Mouse (Mus musculus): Measurements from ENCODE around the gene Mrgprh. TPM values are rescaled to one million over a fixed set of nuclear protein-coding genes. Genes with fewer than 3 reads are reported as not detected.
"Not testable (repeated sequence)": the region's sequence is repeated elsewhere in the genome, so short reads cannot be mapped to it uniquely, and the experiment has no call there.

The Mrgprh gene
- polyA plus RNA-seq, 1 experiment from 2014 or later: not detected

DNA sequence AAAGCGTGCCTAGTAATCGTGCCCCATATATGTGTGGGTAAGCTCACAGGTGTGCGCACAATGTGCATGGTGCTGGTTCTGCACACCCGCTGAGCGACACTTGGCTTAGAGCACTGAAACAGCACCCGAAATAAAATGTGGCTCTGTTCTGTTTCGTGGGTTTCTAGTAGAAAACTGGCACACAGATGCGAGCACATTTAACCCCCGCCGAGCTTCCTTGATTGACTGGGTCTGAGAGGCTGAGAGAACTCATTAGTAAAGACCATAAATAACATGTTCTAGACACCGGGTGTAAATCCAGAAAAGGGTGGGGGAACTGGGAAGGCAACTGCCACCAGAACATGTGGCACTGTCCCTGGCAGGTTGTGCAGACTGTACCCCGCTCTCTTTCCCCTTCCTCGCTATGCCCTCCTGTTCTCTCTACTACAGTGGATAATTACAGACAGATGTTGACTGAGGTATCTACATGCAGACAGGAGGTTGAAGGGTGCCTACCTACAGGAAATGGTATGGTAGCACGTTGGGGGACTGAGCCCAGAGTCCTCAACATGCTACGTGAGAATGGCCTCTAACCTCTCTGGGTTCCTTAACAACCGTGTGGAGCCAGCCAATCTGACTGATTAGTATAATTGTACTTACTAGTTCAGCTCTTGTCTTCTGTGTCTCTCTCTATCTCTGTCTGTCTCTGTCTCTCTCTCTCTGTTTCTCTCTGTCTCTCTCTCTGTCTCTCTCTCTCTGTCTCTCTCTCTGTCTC is 3.4 kb upstream of the Mrgprh start:
- Histone ChIP-seq H3K4me3 (replicated peaks) (no peak overlapping the region), H3K36me3 (no peaks in the 10 kb centered on the region), H3K9me3 (no peaks in the 10 kb centered on the region), H3K4me2 (replicated peaks) (no peak overlapping the region), H3K27me3 (no peaks in the 10 kb centered on the region), H3K27ac (no peak overlapping the region), H3K4me1 (replicated peaks) (no peaks in the 10 kb centered on the region), H3K9ac (replicated peaks) (no peak overlapping the region)
- 75% methylated on average over 16 of the region's 16 CpGs for WGBS
- ATAC-seq: no peak

GRCm38 (mm10) chr17:12880178-12880577 is 4.3 kb downstream of the Mrgprh start:
- H3K4me1 ChIP-seq (replicated peaks): 0 out of 2 replicates have a peak, but pooled peaks cover 2% of the 10 kb centered on the region
- H3K36me3 ChIP-seq: no peaks in the 10 kb centered on the region
- H3K9ac ChIP-seq (replicated peaks): no peak overlapping the region; the same call in 1 of the 2 replicates
- H3K4me2 ChIP-seq (replicated peaks): peak overlapping the region; percentile 22
- no peak overlapping the region for H3K4me3 ChIP-seq (replicated peaks)
- 4% methylated on average over 14 of the region's 14 CpGs for WGBS
- peak; percentile 70; the same call in 1 of the 2 replicates for ATAC-seq
- peaks cover 4% of the 10 kb centered on the region; the same call in 1 of the 2 replicates for H3K27me3 ChIP-seq
- H3K9me3 ChIP-seq: no peaks in the 10 kb centered on the region
- H3K27ac ChIP-seq: no peak overlapping the region

DNA sequence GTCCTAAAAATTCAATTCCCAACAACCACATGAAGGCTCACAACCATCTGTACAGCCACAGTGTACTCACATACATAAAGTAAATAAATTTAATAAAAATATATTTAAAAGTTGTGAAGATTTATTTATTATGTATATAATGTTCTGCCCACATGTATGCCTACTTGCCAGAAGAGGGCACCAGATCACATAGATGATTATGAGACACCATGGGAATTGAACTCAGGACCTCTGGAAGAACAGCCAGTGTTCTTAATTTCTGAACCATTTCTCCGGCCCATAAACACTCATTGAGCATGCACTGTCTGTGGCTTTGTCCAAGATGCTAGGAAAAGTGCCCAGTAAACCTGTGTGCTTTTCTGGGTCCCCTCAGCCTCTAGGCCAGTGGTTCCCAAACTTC is 5.4 kb downstream of the Mrgprh start:
- ATAC-seq: no peak
- no peak overlapping the region for H3K4me2 ChIP-seq (replicated peaks)
- 83% methylated on average over 1 of the region's 1 CpGs for WGBS

GRCm38 (mm10) chr17:12886620-12887019 is 10.8 kb downstream of the Mrgprh start:
- H3K27ac ChIP-seq: no peak overlapping the region
- H3K9ac ChIP-seq (replicated peaks): no peak overlapping the region
- peaks cover 27% of the 10 kb centered on the region for H3K36me3 ChIP-seq
- 35% methylated on average over 6 of the region's 6 CpGs for WGBS
- H3K4me3 ChIP-seq (replicated peaks): no peak overlapping the region
- ATAC-seq: no peak
- H3K9me3 ChIP-seq: no peaks in the 10 kb centered on the region
- H3K4me1 ChIP-seq (replicated peaks): no peaks in the 10 kb centered on the region
- no peak overlapping the region for H3K4me2 ChIP-seq (replicated peaks)
- H3K27me3 ChIP-seq: no peaks in the 10 kb centered on the region

More for the DNA sequence above, 5.4 kb downstream of the Mrgprh start:
- no peak overlapping the region for H3K27ac ChIP-seq
- H3K4me1 ChIP-seq (replicated peaks): 0 out of 2 replicates have a peak, but pooled peaks cover 2% of the 10 kb centered on the region
- H3K27me3 ChIP-seq: peaks cover 4% of the 10 kb centered on the region; the same call in 1 of the 2 replicates
- H3K36me3 ChIP-seq: no peaks in the 10 kb centered on the region
- no peak overlapping the region for H3K9ac ChIP-seq (replicated peaks)
- no peak overlapping the region for H3K4me3 ChIP-seq (replicated peaks)
- no peaks in the 10 kb centered on the region for H3K9me3 ChIP-seq

- no peak overlapping the region for H3K27ac ChIP-seq
- 85% methylated on average over 15 of the region's 15 CpGs for WGBS
- H3K9me3 ChIP-seq: no peaks in the 10 kb centered on the region
- no peak overlapping the region for H3K9ac ChIP-seq (replicated peaks)
- H3K4me1 ChIP-seq (replicated peaks): no peaks in the 10 kb centered on the region
- no peak overlapping the region for H3K4me2 ChIP-seq (replicated peaks)
- H3K27me3 ChIP-seq: no peaks in the 10 kb centered on the region
- H3K4me3 ChIP-seq (replicated peaks): no peak overlapping the region
- peaks cover 27% of the 10 kb centered on the region for H3K36me3 ChIP-seq
- ATAC-seq: no peak
Observed at GRCm38 (mm10) chr17:12887021-12887775, 11.4 kb downstream of the Mrgprh start.

DNA sequence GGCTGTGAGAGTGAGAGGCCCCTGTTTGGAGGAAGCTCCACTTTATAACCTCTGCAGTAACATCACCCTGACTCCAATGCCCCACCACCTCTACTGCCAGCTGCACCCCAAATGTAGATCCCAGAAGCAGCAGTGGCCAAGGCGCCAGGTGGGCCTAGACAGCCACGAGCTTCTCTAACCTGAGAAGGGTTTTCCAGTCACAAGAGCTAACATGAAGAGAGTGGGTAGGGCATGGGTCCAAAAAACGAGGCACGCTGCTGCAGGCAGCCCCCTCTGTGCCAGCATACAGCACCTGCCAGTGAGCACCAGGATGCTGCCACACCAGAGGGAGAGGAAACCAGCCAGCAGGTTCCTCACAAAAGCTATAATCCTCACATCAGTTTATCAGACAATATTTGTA is 15.2 kb downstream of the Mrgprh start:
- Histone ChIP-seq H3K27me3 (no peaks in the 10 kb centered on the region), H3K4me1 (replicated peaks) (no peaks in the 10 kb centered on the region), H3K9ac (replicated peaks) (no peak overlapping the region), H3K27ac (no peak overlapping the region), H3K4me2 (replicated peaks) (no peak overlapping the region), H3K4me3 (replicated peaks) (no peak overlapping the region), H3K9me3 (no peaks in the 10 kb centered on the region), H3K36me3 (peaks cover 44% of the 10 kb centered on the region)
- no peak for ATAC-seq
- WGBS: 84% methylated on average over 4 of the region's 4 CpGs

DNA sequence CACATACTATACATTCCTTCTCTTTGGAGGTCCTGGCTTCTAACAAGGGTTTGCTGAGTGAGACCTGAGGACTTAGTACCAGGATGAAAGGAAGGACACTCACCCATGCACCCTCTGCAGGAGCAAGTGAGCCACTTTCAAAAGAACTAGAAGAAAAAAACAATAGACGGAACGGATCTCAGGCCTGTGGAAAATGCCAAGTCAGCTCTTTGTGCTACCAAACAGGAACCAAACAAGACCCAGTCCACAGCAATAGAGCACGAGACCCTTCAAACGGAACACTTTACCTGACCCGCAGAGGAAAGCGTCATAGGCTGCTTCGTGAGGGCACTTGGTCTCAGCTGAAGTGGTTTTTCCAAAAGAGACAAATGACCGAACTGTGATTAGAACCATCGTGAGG is 16.2 kb downstream of the Mrgprh start:
- no peak for ATAC-seq
- Histone ChIP-seq H3K36me3 (peaks cover 46% of the 10 kb centered on the region), H3K9ac (replicated peaks) (no peak overlapping the region), H3K27ac (no peak overlapping the region), H3K4me2 (replicated peaks) (no peak overlapping the region), H3K4me1 (replicated peaks) (no peaks in the 10 kb centered on the region), H3K4me3 (replicated peaks) (no peak overlapping the region), H3K9me3 (no peaks in the 10 kb centered on the region), H3K27me3 (no peaks in the 10 kb centered on the region)
- WGBS: 92% methylated on average over 9 of the region's 9 CpGs

GRCm38 (mm10) chr17:12897674-12898073 is 21.8 kb downstream of the Mrgprh start:
- WGBS: 86% methylated on average over 5 of the region's 5 CpGs
- no peak overlapping the region for H3K9ac ChIP-seq (replicated peaks)
- ATAC-seq: peak; percentile 62; the same call in 1 of the 2 replicates
- no peak overlapping the region for H3K4me2 ChIP-seq (replicated peaks)
- no peaks in the 10 kb centered on the region for H3K9me3 ChIP-seq
- H3K27ac ChIP-seq: peak overlapping the region; percentile 12; the same call in 1 of the 2 replicates
- H3K4me1 ChIP-seq (replicated peaks): no peaks in the 10 kb centered on the region
- H3K4me3 ChIP-seq (replicated peaks): no peak overlapping the region
- peaks cover 48% of the 10 kb centered on the region for H3K36me3 ChIP-seq
- no peaks in the 10 kb centered on the region for H3K27me3 ChIP-seq

- not testable (repeated sequence) for H3K4me3 ChIP-seq (replicated peaks); H3K4me2 ChIP-seq (replicated peaks); H3K4me1 ChIP-seq (replicated peaks); H3K9ac ChIP-seq (replicated peaks); H3K9me3 ChIP-seq; H3K27me3 ChIP-seq; ATAC-seq
- WGBS: 38% methylated on average over 2 of the region's 2 CpGs
- peak overlapping the region; percentile 61; the same call in 1 of the 2 replicates for H3K27ac ChIP-seq
- peaks cover 42% of the 10 kb centered on the region for H3K36me3 ChIP-seq
Observed at GRCm38 (mm10) chr17:12898607-12899006, 22.8 kb downstream of the Mrgprh start.

DNA sequence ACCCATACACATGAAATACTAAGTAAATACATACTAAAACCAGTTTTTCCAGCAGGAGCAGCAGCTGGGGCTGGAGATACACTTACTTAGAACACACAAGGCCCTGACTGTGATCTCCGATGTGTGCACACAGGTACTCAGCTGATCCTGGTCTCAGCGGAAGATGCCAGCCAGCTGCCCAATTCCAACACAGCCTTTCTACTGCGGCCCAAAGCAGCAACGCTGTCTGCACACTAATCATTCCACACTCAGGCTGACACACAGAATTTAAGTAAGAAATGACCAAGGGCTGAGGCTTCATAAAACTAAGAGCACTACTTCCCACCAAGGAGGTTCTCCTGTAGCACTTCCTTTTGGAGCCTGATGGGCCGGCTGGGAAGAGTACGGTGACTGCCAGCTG is 26.5 kb downstream of the Mrgprh start:
- H3K36me3 ChIP-seq: peaks cover 46% of the 10 kb centered on the region
- peaks cover 9% of the 10 kb centered on the region for H3K4me1 ChIP-seq (replicated peaks)
- no peak overlapping the region for H3K4me2 ChIP-seq (replicated peaks)
- H3K4me3 ChIP-seq (replicated peaks): no peak overlapping the region
- WGBS: 95% methylated on average over 6 of the region's 6 CpGs
- no peaks in the 10 kb centered on the region for H3K9me3 ChIP-seq
- no peaks in the 10 kb centered on the region for H3K27me3 ChIP-seq
- H3K27ac ChIP-seq: no peak overlapping the region
- H3K9ac ChIP-seq (replicated peaks): no peak overlapping the region
- no peak for ATAC-seq

- Histone ChIP-seq H3K9me3 (no peaks in the 10 kb centered on the region), H3K4me2 (replicated peaks) (no peak overlapping the region), H3K27me3 (no peaks in the 10 kb centered on the region), H3K4me1 (replicated peaks) (peaks cover 9% of the 10 kb centered on the region), H3K9ac (replicated peaks) (no peak overlapping the region), H3K27ac (peak overlapping the region; percentile 54), H3K4me3 (replicated peaks) (no peak overlapping the region), H3K36me3 (peaks cover 46% of the 10 kb centered on the region)
- ATAC-seq: peak; percentile 74; the same call in 1 of the 2 replicates
- WGBS: 12% methylated on average over 11 of the region's 12 CpGs
Observed at GRCm38 (mm10) chr17:12903372-12904333, 27.8 kb downstream of the Mrgprh start.

Data from midbrain, embryonic 13.5 days (tissue).